33 mouse cellular contexts compared by ENCODE assay signal in genomic region chr7:98498101-98498500, GRCm38 (mm10). TPM values are rescaled to one million over a fixed set of nuclear protein-coding genes. Genes with fewer than 3 reads are reported as not detected.
"Had no signal": no experiment of that assay in that cellular context is flagged by ENCODE, and none has a peak within 500 bp of the region (broad histone marks: within the 10 kb centered on the region; RNA-seq: fewer than 3 reads in every experiment).

No protein-coding gene starts in this region.

- H3K9ac ChIP-seq: heart, embryonic 13.5 days; heart, embryonic 15.5 days; hindbrain, embryonic 13.5 days; hindbrain, embryonic 15.5 days; kidney, embryonic 15.5 days; limb, embryonic 12.5 days; liver, embryonic 13.5 days; liver, embryonic 15.5 days; liver, postnatal 0 days had no signal

- ATAC-seq: hindbrain, postnatal 0 days; intestine, embryonic 16.5 days; liver, postnatal 0 days had no signal

- H3K9me3 ChIP-seq: heart, embryonic 13.5 days; heart, embryonic 15.5 days; hindbrain, embryonic 13.5 days; hindbrain, embryonic 15.5 days; kidney, embryonic 15.5 days; limb, embryonic 12.5 days; liver, embryonic 13.5 days; liver, embryonic 15.5 days had no signal

- H3K4me2 ChIP-seq: heart, embryonic 11.5 days; heart, embryonic 13.5 days; heart, embryonic 15.5 days; hindbrain, embryonic 13.5 days; hindbrain, embryonic 15.5 days; kidney, embryonic 15.5 days; limb, embryonic 12.5 days; liver, embryonic 11.5 days; liver, embryonic 13.5 days; liver, embryonic 15.5 days had no signal

- H3K36me3 ChIP-seq: heart, embryonic 15.5 days; hindbrain, embryonic 13.5 days; hindbrain, embryonic 15.5 days; limb, embryonic 12.5 days; liver, embryonic 15.5 days had no signal

- DNase-seq: gastrocnemius, postnatal 14 days; gastrocnemius, postnatal 36 days; heart, postnatal 14 days; heart, postnatal 36 days; kidney, adult 8-10 months; left cerebral cortex, postnatal 4 days; liver; liver, embryonic 13.5 days; liver, postnatal 0 days had no signal

- H3K27ac ChIP-seq: heart, embryonic 13.5 days; heart, embryonic 15.5 days; hindbrain, embryonic 13.5 days; hindbrain, embryonic 15.5 days; hindbrain, postnatal 0 days; kidney, postnatal 0 days; layer of hippocampus, adult 2 months; left cerebral cortex, adult 2 months; limb, embryonic 12.5 days; liver, embryonic 13.5 days; liver, embryonic 15.5 days had no signal

- H3K27me3 ChIP-seq: heart, embryonic 15.5 days; hindbrain, embryonic 13.5 days; hindbrain, embryonic 15.5 days; kidney, embryonic 15.5 days; liver, embryonic 13.5 days; liver, embryonic 15.5 days had no signal

- H3K4me3 ChIP-seq: heart, adult 2 months; heart, embryonic 13.5 days; heart, embryonic 15.5 days; hindbrain, embryonic 13.5 days; hindbrain, embryonic 15.5 days; kidney, embryonic 15.5 days; layer of hippocampus, adult 2 months; left cerebral cortex, adult 2 months; limb, embryonic 12.5 days; liver, embryonic 13.5 days; liver, embryonic 15.5 days had no signal

RNA-seq across cellular contexts. Expression of gene Gucy2d, which starts 57.9 kb away (rescaled TPM):
- total RNA-seq: hematopoietic stem cell, adult 5-6 weeks; hindbrain, postnatal 0 days; layer of hippocampus, adult 2 months; layer of hippocampus, postnatal 10 days; layer of hippocampus, postnatal 25 days; left cerebral cortex, adult 2 months; left cerebral cortex, postnatal 10 days; left cerebral cortex, postnatal 25 days had no signal
- polyA plus RNA-seq: gonadal fat pad, adult 2 months; heart, embryonic 13.5 days; heart, embryonic 15.5 days; hindbrain, embryonic 11.5 days; intestine, embryonic 14.5 days; kidney, postnatal 0 days; limb, embryonic 14.5 days; liver, embryonic 11.5 days; liver, embryonic 13.5 days; liver, embryonic 15.5 days; liver, postnatal 0 days had no signal
